ENCODE assay signal across 8 mouse cellular contexts in the genomic region with DNA sequence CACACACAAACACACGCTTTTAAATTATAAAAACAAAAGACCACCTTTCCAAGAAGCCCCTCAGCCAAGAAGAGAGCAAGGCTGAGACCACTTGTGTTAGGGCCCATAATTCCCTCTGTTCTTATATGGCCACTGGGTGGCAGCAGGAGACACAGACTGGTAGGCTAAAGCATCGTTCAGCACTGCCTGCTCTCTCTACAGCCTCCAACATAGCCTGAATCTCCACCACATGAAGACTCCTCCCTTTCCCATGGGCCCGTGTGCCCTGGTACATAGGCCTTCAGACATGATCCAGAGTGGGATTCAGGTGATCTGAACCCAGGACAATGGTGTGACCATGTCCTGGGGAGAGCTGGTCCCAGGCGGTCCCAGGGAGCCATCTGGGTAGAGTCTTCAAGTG. TPM values are rescaled to one million over a fixed set of nuclear protein-coding genes. Genes with fewer than 3 reads are reported as not detected.
A peak's percentile ranks its signal among the peaks of the same experiment; 100 is the strongest.
DNase-seq lines count a peak whose midpoint lies in the region; ATAC-seq lines count a peak whose summit lies in the region.

No protein-coding gene starts in this region.

- H3K36me3 ChIP-seq in intestine, embryonic 15.5 days, result no peaks in the 10 kb centered on the region
- peaks cover under 1% of the 10 kb centered on the region; the same call in 1 of the 2 replicates for H3K36me3 ChIP-seq in splenic B cell, adult 2 months (ENCODE audit: control insufficient read depth, insufficient read depth, low read length, poor library complexity, severe bottlenecking)

- ATAC-seq in intestine, embryonic 15.5 days, result peak; percentile 26; the same call in 1 of the 2 replicates
- ATAC-seq in megakaryocyte-erythroid progenitor cell, adult 5-6 weeks (replicated peaks; ENCODE audit: low FRiP score, low TSS enrichment, poor library complexity, severe bottlenecking), result peak; percentile 71

- no peak overlapping the region for H3K4me3 ChIP-seq in intestine, embryonic 15.5 days (replicated peaks)

- peak; percentile 37 for DNase-seq in ovary, postnatal 10 days (ENCODE audit: low spot score)
- DNase-seq in ovary, adult 18-20 months (ENCODE audit: low spot score), result no peak
- peak; percentile 23 for DNase-seq in c-Kit-positive CD71-positive TER-119-negative erythroid progenitor cells, embryonic 14.5 days (ENCODE audit: low read depth)
- peak; percentile 74 for DNase-seq in forelimb bud, embryonic 11.5 days (ENCODE audit: low read depth, low spot score)
- peak; percentile 73 to 78 for DNase-seq in left cerebral cortex, postnatal 25 days (ENCODE audit: low spot score in 2 of 2)
- DNase-seq in splenic B cell, adult 2 months (ENCODE audit: low read depth, low spot score), result peak; percentile 55

- intact Hi-C loops in left cerebral cortex, postnatal 25 days (cut with DNase I), result loop anchor here (1.0 to 2.0 kb wide), 3 partner anchors 42 to 154 kb away; no protein-coding TSS in a partner anchor

- H3K27me3 ChIP-seq in intestine, embryonic 15.5 days (replicated peaks), result no peaks in the 10 kb centered on the region
- H3K27me3 ChIP-seq in splenic B cell, adult 2 months (ENCODE audit: control insufficient read depth, insufficient read depth, low read length, poor library complexity, severe bottlenecking), result no peaks in the 10 kb centered on the region

- H3K9me3 ChIP-seq in intestine, embryonic 15.5 days, result no peaks in the 10 kb centered on the region

- H3K4me2 ChIP-seq in intestine, embryonic 15.5 days (replicated peaks), result no peak overlapping the region

- H3K4me1 ChIP-seq in intestine, embryonic 15.5 days (replicated peaks), result peaks cover 17% of the 10 kb centered on the region; the same call in 1 of the 2 replicates

- WGBS in intestine, embryonic 15.5 days, result 26% methylated on average over 4 of the region's 4 CpGs

- no peak overlapping the region for H3K27ac ChIP-seq in intestine, embryonic 15.5 days

- no peak overlapping the region for H3K9ac ChIP-seq in intestine, embryonic 15.5 days

RNA-seq across cellular contexts. Expression of a gene that starts 24.9 kb away (rescaled TPM):
- 0.53 and 0.58 TPM in 2 replicates for polyA plus RNA-seq in intestine, embryonic 15.5 days (2015; fragmentation: Nextera tagmentation; extraction: Ambion mirVana)
- not detected for total RNA-seq in left cerebral cortex, postnatal 25 days (2021)
- total RNA-seq in megakaryocyte-erythroid progenitor cell, adult 5-6 weeks (2014; fragmentation: Nextera tagmentation), result not detected in 2 replicates
- total RNA-seq in megakaryocyte-erythroid progenitor cell, adult 5-6 weeks (2017), result not detected in 2 replicates

RNA-seq across cellular contexts. Expression of a gene that starts 30.2 kb away (rescaled TPM):
- 21.6 and 23.6 TPM in 2 replicates for polyA plus RNA-seq in intestine, embryonic 15.5 days (2015; fragmentation: Nextera tagmentation; extraction: Ambion mirVana)
- 1 to 10 TPM; 5.5 to 5.9 TPM for total RNA-seq in left cerebral cortex, postnatal 25 days (2021)
- total RNA-seq in megakaryocyte-erythroid progenitor cell, adult 5-6 weeks (2014; fragmentation: Nextera tagmentation), result not detected in 2 replicates
- not detected in 2 replicates for total RNA-seq in megakaryocyte-erythroid progenitor cell, adult 5-6 weeks (2017)

Comparison
In these comparisons a context has a peak if more than half of its experiments do, and no peak if none do; other contexts are left out.
1. RNA of a gene that starts 30.2 kb away (total RNA-seq): 5.5 to 5.9 TPM in left cerebral cortex, postnatal 25 days; not detected in megakaryocyte-erythroid progenitor cell, adult 5-6 weeks; every median in the first group is over 4 times any median in the second.